Mouse (Mus musculus) myocyte (in vitro differentiated cells): ENCODE results near the gene Olfr657. TPM values are rescaled to one million over a fixed set of nuclear protein-coding genes. Genes with fewer than 3 reads are reported as not detected.

Experiments
- H3K27me3 ChIP-seq: one replicate; pipeline ENCODE4 v1.6.1; 2011; ENCODE audit not compliant: control insufficient read depth, insufficient read depth, insufficient read length
- H3K36me3 ChIP-seq: one replicate; pipeline ENCODE4 v1.6.1; 2011; ENCODE audit not compliant: control insufficient read depth, insufficient read depth
- H3K4me2 ChIP-seq: one replicate; pipeline ENCODE4 v1.6.1; 2011; ENCODE audit warnings: low read depth, control low read depth
- H3K4me3 ChIP-seq: one replicate; pipeline ENCODE4 v1.5.1; 2011; ENCODE audit warnings: mild to moderate bottlenecking, control low read depth, moderate library complexity
- H3K79me2 ChIP-seq: one replicate; pipeline ENCODE4 v1.6.1; 2011; ENCODE audit not compliant: control insufficient read depth, insufficient read depth
- H3ac ChIP-seq: one replicate; pipeline ENCODE4 v1.6.1; 2011; ENCODE audit not compliant: control insufficient read depth, insufficient read length
- CEBPB ChIP-seq: IDR thresholded peaks from 2 replicates; pipeline ENCODE4 v1.6.1; 2011; ENCODE audit warnings: mild to moderate bottlenecking, moderate library complexity; ENCODE audit not compliant: poor library complexity, insufficient read depth, severe bottlenecking
- E2F4 ChIP-seq: IDR thresholded peaks from one replicate; pipeline ENCODE4 v1.6.1; 2011; ENCODE audit warnings: mild to moderate bottlenecking, control low read depth, moderate library complexity; ENCODE audit not compliant: insufficient read depth
- MAX ChIP-seq: IDR thresholded peaks from one replicate; pipeline ENCODE4 v1.6.1; 2011; ENCODE audit warnings: low read depth, mild to moderate bottlenecking, control low read depth
- MYOD1 ChIP-seq, 3 experiments: IDR thresholded peaks; one replicate each; pipeline ENCODE4 v1.6.1; 2011; ENCODE audit warnings: control low read depth in 2 of 3, low read depth in 2 of 3, mild to moderate bottlenecking in 2 of 3, moderate library complexity in 1 of 3; ENCODE audit not compliant: insufficient read length in 2 of 3, control insufficient read depth in 1 of 3
- MYOG ChIP-seq, 3 experiments: IDR thresholded peaks; one replicate each; pipeline ENCODE4 v1.6.1; 2011; ENCODE audit warnings: control low read depth in 2 of 3, low read depth in 2 of 3, mild to moderate bottlenecking in 2 of 3; ENCODE audit not compliant: insufficient read length in 2 of 3, control insufficient read depth in 1 of 3, insufficient read depth in 1 of 3
- POLR2A ChIP-seq: IDR thresholded peaks from one replicate; pipeline ENCODE4 v1.6.1; 2011; ENCODE audit warnings: low read depth, mild to moderate bottlenecking, control low read depth, moderate library complexity; ENCODE audit not compliant: insufficient read length
- POLR2AphosphoS2 ChIP-seq: IDR thresholded peaks from one replicate; pipeline ENCODE4 v1.6.1; 2011; ENCODE audit warnings: low read depth, control low read depth; ENCODE audit not compliant: insufficient read length
- REST ChIP-seq: IDR thresholded peaks from one replicate; pipeline ENCODE4 v1.6.1; 2011; ENCODE audit warnings: mild to moderate bottlenecking, control low read depth, moderate library complexity; ENCODE audit not compliant: insufficient read depth, insufficient read length
- SRF ChIP-seq: IDR thresholded peaks from one replicate; pipeline ENCODE4 v1.6.1; 2011; ENCODE audit warnings: low read depth; ENCODE audit not compliant: control insufficient read depth, insufficient read length
- TCF12 ChIP-seq: IDR thresholded peaks from one replicate; pipeline ENCODE4 v1.6.1; 2011; ENCODE audit warnings: mild to moderate bottlenecking, control low read depth; ENCODE audit not compliant: poor library complexity, insufficient read depth, severe bottlenecking
- TCF3 ChIP-seq: IDR thresholded peaks from one replicate; pipeline ENCODE4 v1.6.1; 2011; ENCODE audit warnings: low read depth, control low read depth; ENCODE audit not compliant: insufficient read length
- USF1 ChIP-seq: IDR thresholded peaks from one replicate; pipeline ENCODE4 v1.6.1; 2011; ENCODE audit warnings: low read depth, mild to moderate bottlenecking, control low read depth, moderate library complexity
- polyA plus RNA-seq: library from polyadenylated mRNA; unstranded; fragments of >200 nt; fragmentation: generic; extraction: Trizol; gene quantifications from one replicate; pipeline ENCODE4 v1.2.1, GENCODE M21; 2012; ENCODE audit warnings: missing spikeins

Olfr657 gene
- not detected for polyA plus RNA-seq

GRCm38 (mm10) chr7:104624494-104624893 is at the start of gene Olfr657:
Gene Olfr657, plus strand, starts transcription at chr7:104624794.
- no peak for TF ChIP-seq TCF3
- H3K36me3 ChIP-seq = no peaks in the 10 kb centered on the region
- no peaks in the 10 kb centered on the region for H3K27me3 ChIP-seq
- H3K4me2 ChIP-seq = no peak within 1 kb of the TSS
- no peak within 1 kb of the TSS for H3K4me3 ChIP-seq
- no peak within 1 kb of the TSS for H3ac ChIP-seq
- H3K79me2 ChIP-seq = no peaks in the 10 kb centered on the region

GRCm38 (mm10) chr7:104577014-104577413 is 47.6 kb upstream of the Olfr657 start, which contains the start of gene Olfr653:
Gene Olfr653, plus strand, starts transcription at chr7:104577314.
- Histone ChIP-seq H3K79me2 (no peaks in the 10 kb centered on the region), H3K36me3 (no peaks in the 10 kb centered on the region), H3K4me3 (no peak within 1 kb of the TSS), H3ac (no peak within 1 kb of the TSS), H3K4me2 (no peak within 1 kb of the TSS), H3K27me3 (no peaks in the 10 kb centered on the region)
- TF ChIP-seq USF1 = no peak
- no peak for TF ChIP-seq MYOG (IDR thresholded peaks at IDR 0.05; ENCODE audit: control insufficient read depth in 1 of 3, insufficient read depth in 1 of 3, insufficient read length in 2 of 3, low read depth in 2 of 3)
- TF ChIP-seq TCF3 = no peak
- TF ChIP-seq POLR2A = no peak
- no peak for TF ChIP-seq SRF
- no peak for TF ChIP-seq MYOD1 (IDR thresholded peaks at IDR 0.05; ENCODE audit: control insufficient read depth in 1 of 3, insufficient read length in 2 of 3, low read depth in 2 of 3)
- no peak for TF ChIP-seq E2F4

- no peaks in the 10 kb centered on the region for H3K27me3 ChIP-seq
- H3ac ChIP-seq = no peak overlapping the region
- no peaks in the 10 kb centered on the region for H3K79me2 ChIP-seq
- H3K4me3 ChIP-seq = no peak overlapping the region
- no peak overlapping the region for H3K4me2 ChIP-seq
- no peaks in the 10 kb centered on the region for H3K36me3 ChIP-seq
- no peak for TF ChIP-seq MYOD1 (IDR thresholded peaks at IDR 0.05; ENCODE audit: control insufficient read depth in 1 of 3, insufficient read length in 2 of 3, low read depth in 2 of 3)
- TF ChIP-seq TCF12 = no peak
- no peak for TF ChIP-seq SRF
- TF ChIP-seq CEBPB = no peak
- TF ChIP-seq MYOG (IDR thresholded peaks at IDR 0.05; ENCODE audit: control insufficient read depth in 1 of 3, insufficient read depth in 1 of 3, insufficient read length in 2 of 3, low read depth in 2 of 3) = no peak
- no peak for TF ChIP-seq POLR2AphosphoS2
- TF ChIP-seq TCF3 = no peak
- TF ChIP-seq E2F4 = no peak
- no peak for TF ChIP-seq POLR2A
- TF ChIP-seq REST = no peak
- no peak for TF ChIP-seq USF1
- no peak for TF ChIP-seq MAX
Measured at GRCm38 (mm10) chr7:104580846-104581245, 43.7 kb upstream of the Olfr657 start.

- TF ChIP-seq USF1 (no peak), POLR2A (no peak), REST (no peak), MAX (no peak), TCF3 (no peak), CEBPB (no peak), E2F4 (no peak), TCF12 (no peak), MYOD1 (IDR thresholded peaks at IDR 0.05; ENCODE audit: control insufficient read depth in 1 of 3, insufficient read length in 2 of 3, low read depth in 2 of 3) (no peak)
- Histone ChIP-seq H3K4me3 (no peak overlapping the region), H3K79me2 (no peaks in the 10 kb centered on the region), H3ac (no peak overlapping the region), H3K27me3 (no peaks in the 10 kb centered on the region), H3K36me3 (no peaks in the 10 kb centered on the region), H3K4me2 (no peak overlapping the region)
Measured at GRCm38 (mm10) chr7:104581429-104581828, 43.2 kb upstream of the Olfr657 start.

- H3K27me3 ChIP-seq = no peaks in the 10 kb centered on the region
- no peak within 1 kb of the TSS for H3ac ChIP-seq
- no peaks in the 10 kb centered on the region for H3K36me3 ChIP-seq
- H3K79me2 ChIP-seq = no peaks in the 10 kb centered on the region
- no peak within 1 kb of the TSS for H3K4me2 ChIP-seq
- H3K4me3 ChIP-seq = no peak within 1 kb of the TSS
- no peak for TF ChIP-seq MAX
- no peak for TF ChIP-seq E2F4
- TF ChIP-seq POLR2AphosphoS2 = no peak
- TF ChIP-seq CEBPB = no peak
- TF ChIP-seq MYOG (IDR thresholded peaks at IDR 0.05; ENCODE audit: control insufficient read depth in 1 of 3, insufficient read depth in 1 of 3, insufficient read length in 2 of 3, low read depth in 2 of 3) = no peak
- no peak for TF ChIP-seq TCF12
- no peak for TF ChIP-seq SRF
- no peak for TF ChIP-seq REST
- TF ChIP-seq POLR2A = no peak
Measured at GRCm38 (mm10) chr7:104586725-104587124, 37.9 kb upstream of the Olfr657 start, which contains the start of gene Olfr654. Gene Olfr654, plus strand, starts transcription at chr7:104587025.
